Mouse (Mus musculus) MN1 (cell line): Measurements from ENCODE around the gene Fgfr2.

ENCODE experiments used
- DNase-seq: peaks from one replicate; pipeline ENCODE4 v3.0.0-alpha.2; 2016; ENCODE audit warnings: low spot score

Fgfr2 gene

GRCm38 (mm10) chr7:132056565-132056964, 1066.6 kb downstream of the Fgfr2 start:
- no peak for DNase-seq

- DNase-seq, result no peak
Measured at GRCm38 (mm10) chr7:132046662-132047061, 1076.5 kb downstream of the Fgfr2 start.

- DNase-seq, result no peak
Measured at GRCm38 (mm10) chr7:132031940-132032531, 1091.1 kb downstream of the Fgfr2 start.

GRCm38 (mm10) chr7:132026671-132027070, 1096.5 kb downstream of the Fgfr2 start:
- no peak for DNase-seq

- DNase-seq, result no peak
Measured at GRCm38 (mm10) chr7:132025591-132025990, 1097.6 kb downstream of the Fgfr2 start.

- no peak for DNase-seq
Measured at GRCm38 (mm10) chr7:132015933-132016332, 1107.2 kb downstream of the Fgfr2 start.

GRCm38 (mm10) chr7:132015193-132015592, 1108.0 kb downstream of the Fgfr2 start:
- no peak for DNase-seq

- no peak for DNase-seq
Measured at GRCm38 (mm10) chr7:132013970-132014369, 1109.2 kb downstream of the Fgfr2 start.

GRCm38 (mm10) chr7:132012969-132013679, 1110.0 kb downstream of the Fgfr2 start:
- no peak for DNase-seq

GRCm38 (mm10) chr7:132009002-132009401, 1114.1 kb downstream of the Fgfr2 start:
- no peak for DNase-seq

GRCm38 (mm10) chr7:132005996-132006696, 1117.0 kb downstream of the Fgfr2 start:
- no peak for DNase-seq

GRCm38 (mm10) chr7:131992873-131993272, 1130.3 kb downstream of the Fgfr2 start:
- no peak for DNase-seq

GRCm38 (mm10) chr7:131992226-131992625, 1130.9 kb downstream of the Fgfr2 start:
- no peak for DNase-seq

- DNase-seq, result no peak
Measured at GRCm38 (mm10) chr7:131989056-131989455, 1134.1 kb downstream of the Fgfr2 start.

GRCm38 (mm10) chr7:131978609-131979008, 1144.5 kb downstream of the Fgfr2 start:
- DNase-seq, result no peak

GRCm38 (mm10) chr7:131975867-131976266, 1147.3 kb downstream of the Fgfr2 start:
- DNase-seq, result no peak

- DNase-seq, result no peak
Measured at GRCm38 (mm10) chr7:131970255-131970654, 1152.9 kb downstream of the Fgfr2 start.

GRCm38 (mm10) chr7:131966916-131967494, 1156.1 kb downstream of the Fgfr2 start:
- DNase-seq, result no peak

- DNase-seq, result no peak
Measured at GRCm38 (mm10) chr7:131966023-131966915, 1156.9 kb downstream of the Fgfr2 start, which contains the start of gene Gpr26. TSS of gene Gpr26 (plus strand) at chr7:131966460.

- DNase-seq, result no peak
Measured at GRCm38 (mm10) chr7:131960551-131960950, 1162.6 kb downstream of the Fgfr2 start.

GRCm38 (mm10) chr7:131958705-131959104, 1164.4 kb downstream of the Fgfr2 start:
- DNase-seq, result no peak

- no peak for DNase-seq
Measured at GRCm38 (mm10) chr7:131953402-131953801, 1169.7 kb downstream of the Fgfr2 start.
